Mouse (Mus musculus) cerebellum, adult 2 months (tissue): ENCODE measurements around the gene Prickle3.

ENCODE experiments used
- CTCF ChIP-seq: fragments of 200-500 bp; IDR thresholded peaks from 2 replicates; pipeline ENCODE4 v1.5.1; 2011; ENCODE audit warnings: low read depth, mild to moderate bottlenecking, control low read depth, low read length, moderate library complexity, borderline replicate concordance; ENCODE audit not compliant: insufficient read depth
- POLR2A ChIP-seq: fragments of 200-500 bp; IDR thresholded peaks from 2 replicates; pipeline ENCODE4 v1.6.1; 2011; ENCODE audit warnings: low read length, control low read depth, borderline replicate concordance; ENCODE audit not compliant: insufficient read depth

GRCm38 (mm10) chrX:7640785-7641184, 16.3 kb upstream of the Prickle3 start:
- no peak for TF ChIP-seq CTCF
- TF ChIP-seq POLR2A = no peak
